Mouse (Mus musculus): ENCODE measurements around the gene Vmo1.
A peak's percentile ranks its signal among the peaks of the same experiment; 100 is the strongest.

DNA sequence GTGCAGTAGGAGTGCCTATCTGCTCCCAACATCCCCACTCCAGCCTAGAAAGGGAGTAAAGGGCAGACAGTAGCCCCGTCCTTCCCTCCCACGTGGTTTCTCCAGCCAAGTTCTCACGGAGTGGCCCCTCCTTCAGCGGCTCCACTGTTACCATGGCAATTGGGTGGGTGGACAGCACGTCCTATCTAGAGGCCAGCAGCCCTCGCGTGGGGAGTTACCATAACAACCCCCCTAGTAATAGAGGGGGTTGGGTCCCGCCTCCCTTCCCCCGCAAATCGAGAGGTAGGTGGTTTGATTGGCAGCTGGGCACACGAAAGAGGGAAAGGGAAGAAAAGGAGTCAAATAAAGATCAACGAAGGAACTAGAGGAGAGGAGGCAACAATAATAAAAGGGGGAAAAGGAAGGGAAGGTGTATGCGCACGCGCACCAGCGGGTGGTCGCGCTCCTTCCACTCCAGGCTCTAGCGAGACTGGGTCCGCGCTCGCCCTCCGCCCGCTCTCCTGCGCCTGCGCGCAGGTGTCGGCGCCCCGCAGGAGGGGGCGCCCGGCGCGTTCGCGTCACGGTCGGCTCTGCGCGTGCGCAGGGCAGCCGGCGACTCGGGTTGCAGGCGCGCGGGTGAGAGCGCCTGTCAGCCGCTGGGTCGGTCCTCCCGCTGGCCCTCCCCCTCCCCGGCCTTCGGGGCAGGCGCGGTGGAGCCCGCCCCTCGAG, 48.0 kb upstream of the Vmo1 start, which contains the start of gene Mink1:
- TF ChIP-seq POLR2A (IDR thresholded peaks at IDR 0.05; ENCODE audit: borderline replicate concordance, control insufficient read depth, low read depth, low read length) (peak; percentile 18; the same call in 1 of the 2 replicates), CTCF (IDR thresholded peaks at IDR 0.05; ENCODE audit: control insufficient read depth, insufficient read depth, low read length) (no peak)
